Mouse (Mus musculus): Measurements from ENCODE around the gene Pdzd8.

DNA sequence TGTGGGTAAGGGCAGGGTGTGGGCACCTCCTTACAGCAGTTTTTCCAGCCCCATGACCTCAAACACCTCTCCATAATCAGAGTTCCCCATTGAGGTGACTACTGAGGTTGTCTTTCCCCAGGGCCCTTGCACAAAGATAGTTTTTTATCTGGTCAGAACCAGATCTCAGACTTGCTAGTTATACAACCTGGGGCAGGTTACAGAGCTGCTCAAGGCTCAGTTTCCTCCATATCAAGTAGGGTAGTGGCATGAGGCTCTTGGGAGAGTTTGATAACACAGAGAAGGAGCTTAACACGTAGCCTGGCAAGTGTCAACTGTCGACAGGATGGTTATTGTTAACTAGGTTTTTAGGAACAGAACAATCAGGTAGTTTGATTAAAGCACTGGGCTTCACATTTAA is 9.3 kb upstream of the Pdzd8 start:
- TF ChIP-seq CTCF (conservative IDR thresholded peaks at IDR 0.05; ENCODE audit: insufficient read depth, insufficient read length, low read depth, low read length) (no peak), POLR2A (IDR thresholded peaks at IDR 0.05; ENCODE audit: low read depth, low read length) (no peak)
